Comparison of ENCODE assay signal across 23 mouse cellular contexts in the genomic region with DNA sequence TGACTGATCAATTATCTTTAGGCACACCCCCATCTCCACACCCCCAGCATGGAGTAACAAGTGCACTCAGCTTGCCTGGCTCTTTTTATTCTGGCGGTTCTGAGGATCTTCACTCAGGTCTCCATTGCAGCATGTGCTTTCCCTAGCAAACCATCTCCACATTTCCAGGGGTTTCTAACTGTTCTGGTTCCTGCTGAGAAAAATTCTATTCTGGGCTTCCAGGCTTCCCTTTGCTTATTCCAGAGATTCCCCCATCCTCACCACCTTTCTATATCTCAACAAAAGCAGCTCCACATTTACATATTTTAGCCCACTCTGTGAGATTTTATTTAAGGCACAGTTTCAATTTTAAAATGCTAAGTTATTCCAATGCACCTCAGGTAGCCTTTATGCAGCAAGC. TPM values are rescaled to one million over a fixed set of nuclear protein-coding genes. Genes with fewer than 3 reads are reported as not detected.
"Had no signal": no experiment of that assay in that cellular context is flagged by ENCODE, and none has a peak within 500 bp of the region (broad histone marks: within the 10 kb centered on the region; RNA-seq: fewer than 3 reads in every experiment).

No protein-coding gene starts in this region.

- ATAC-seq: forebrain, embryonic 13.5 days; forebrain, embryonic 14.5 days; forebrain, embryonic 15.5 days; forebrain, embryonic 16.5 days; forebrain, postnatal 0 days had no signal

- DNase-seq: cerebellum, adult 8-10 months; cerebellum, adult 9-11 months; cerebellum, postnatal 10 days; cerebellum, postnatal 14 days; cerebellum, postnatal 25 days; cerebellum, postnatal 36 days; embryo, embryonic 11 days; forebrain, postnatal 0 days; gastrocnemius, adult 2 months; gastrocnemius, postnatal 10 days; gastrocnemius, postnatal 14 days; gastrocnemius, postnatal 25 days; gastrocnemius, postnatal 36 days; heart, adult 11 months; heart, adult 18-20 months; heart, adult 2 months had no signal

RNA-seq across cellular contexts. Expression of a gene that starts 49.7 kb away (rescaled TPM):
- total RNA-seq: common myeloid progenitor, adult 5-6 weeks; granulocyte monocyte progenitor cell, adult 5-6 weeks; heart, adult 18-20 months; heart, adult 2 months; heart, adult 8-10 months had no signal
